8 mouse cellular contexts compared by ENCODE assay signal in the genomic region with DNA sequence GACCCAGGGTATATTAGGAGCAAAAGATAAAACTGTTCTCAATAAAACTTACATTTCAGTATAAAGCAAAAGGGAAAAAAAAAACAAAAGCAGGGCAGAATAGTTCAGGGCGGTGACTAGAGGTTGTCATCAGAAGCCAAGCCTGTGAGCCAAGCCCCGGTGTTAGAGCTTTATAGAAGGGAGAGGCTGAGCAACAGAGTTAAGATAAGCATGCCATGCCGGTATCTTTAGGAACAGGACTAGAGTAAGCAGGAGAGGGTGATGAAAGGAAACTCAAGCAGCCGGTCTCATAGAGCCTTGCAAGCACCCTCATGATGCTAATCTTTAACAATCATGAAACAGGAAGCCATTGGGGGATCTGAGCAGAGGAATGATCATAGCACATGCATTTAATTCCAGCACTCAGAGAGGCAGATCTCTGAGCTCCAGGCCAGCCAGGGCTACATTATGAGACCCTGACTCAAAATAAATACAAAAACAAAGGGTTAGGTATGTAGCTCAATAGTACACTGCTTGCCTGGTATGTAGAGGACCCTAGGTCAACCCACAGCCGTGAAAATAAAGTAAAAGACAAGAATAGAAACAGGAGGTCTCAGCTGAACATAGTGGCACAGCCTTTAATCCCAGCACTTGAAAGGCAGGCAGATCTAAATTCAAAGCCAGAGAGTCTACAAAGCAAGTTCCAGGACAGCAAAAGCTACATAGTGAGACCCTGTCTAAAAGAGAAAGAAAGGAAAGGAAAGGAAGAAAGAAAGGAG. TPM values are rescaled to one million over a fixed set of nuclear protein-coding genes. Genes with fewer than 3 reads are reported as not detected.
DNase-seq lines count a peak whose midpoint lies in the region; ATAC-seq and TF ChIP-seq lines count a peak whose summit lies in the region.

No protein-coding gene starts in this region.

- ATAC-seq in limb, embryonic 15.5 days (ENCODE audit: insufficient number of reproducible peaks, low FRiP score, low TSS enrichment, low read depth): no peak
- ATAC-seq in stomach, postnatal 0 days (ENCODE audit: low FRiP score, low TSS enrichment): no peak

- H3K9me3 ChIP-seq in erythroblast, embryonic 14.5 days (ENCODE audit: control insufficient read depth, low read length): no peaks in the 10 kb centered on the region
- H3K9me3 ChIP-seq in limb, embryonic 15.5 days: no peaks in the 10 kb centered on the region
- H3K9me3 ChIP-seq in stomach, postnatal 0 days (ENCODE audit: control insufficient read depth, low read length): no peaks in the 10 kb centered on the region

- peak overlapping the region; percentile 82 for H3K4me3 ChIP-seq in erythroblast, embryonic 14.5 days (replicated peaks)
- peak overlapping the region; percentile 70 for H3K4me3 ChIP-seq in limb, embryonic 15.5 days
- H3K4me3 ChIP-seq in stomach, postnatal 0 days (ENCODE audit: low read depth, low read length): peak overlapping the region; percentile 67

- H3K4me1 ChIP-seq in erythroblast, embryonic 14.5 days (ENCODE audit: control insufficient read depth): peaks cover 78% of the 10 kb centered on the region
- H3K4me1 ChIP-seq in limb, embryonic 15.5 days: peaks cover 36% of the 10 kb centered on the region
- peaks cover 11% of the 10 kb centered on the region for H3K4me1 ChIP-seq in stomach, postnatal 0 days (replicated peaks; ENCODE audit: control insufficient read depth, insufficient read depth)

- DNase-seq in spleen, postnatal 10 days (ENCODE audit: low spot score in 2 of 2): peak; percentile 27 to 57
- no peak for DNase-seq in spleen, postnatal 14 days (ENCODE audit: low spot score in 2 of 2)
- no peak for DNase-seq in stomach, postnatal 0 days (ENCODE audit: low spot score)
- no peak for DNase-seq in cerebellum, postnatal 36 days
- no peak for DNase-seq in layer of hippocampus, postnatal 14 days (ENCODE audit: low spot score in 2 of 2)
- no peak for DNase-seq in testis, postnatal 14 days (ENCODE audit: low spot score)

- no peak for TF ChIP-seq CTCF in stomach, postnatal 0 days (IDR thresholded peaks at IDR 0.05; ENCODE audit: low read depth)

- H3K36me3 ChIP-seq in erythroblast, embryonic 14.5 days (ENCODE audit: control insufficient read depth): peaks cover 64% of the 10 kb centered on the region
- peaks cover 52% of the 10 kb centered on the region for H3K36me3 ChIP-seq in limb, embryonic 15.5 days
- H3K36me3 ChIP-seq in stomach, postnatal 0 days (ENCODE audit: control insufficient read depth, insufficient read depth, low read length): peaks cover 25% of the 10 kb centered on the region

- TF ChIP-seq EP300 in stomach, postnatal 0 days (optimal IDR thresholded peaks at IDR 0.05): no peak

- H3K9ac ChIP-seq in limb, embryonic 15.5 days: peak overlapping the region; percentile 62; the same call in 1 of the 2 replicates
- peak overlapping the region; percentile 76 for H3K9ac ChIP-seq in stomach, postnatal 0 days (ENCODE audit: low read length)

- peak overlapping the region; percentile 58 for H3K4me2 ChIP-seq in limb, embryonic 15.5 days
- H3K4me2 ChIP-seq in stomach, postnatal 0 days (replicated peaks; ENCODE audit: low read depth): peak overlapping the region; percentile 79

- WGBS in limb, embryonic 15.5 days: 38% methylated on average over 5 of the region's 5 CpGs
- 19% methylated on average over 5 of the region's 5 CpGs for WGBS in stomach, postnatal 0 days

- H3K27ac ChIP-seq in limb, embryonic 15.5 days: peak overlapping the region; percentile 38; the same call in 1 of the 2 replicates
- peak overlapping the region; percentile 99 for H3K27ac ChIP-seq in stomach, postnatal 0 days (replicated peaks)

- no peaks in the 10 kb centered on the region; the same call in 1 of the 2 replicates for H3K27me3 ChIP-seq in erythroblast, embryonic 14.5 days (ENCODE audit: control insufficient read depth)
- H3K27me3 ChIP-seq in limb, embryonic 15.5 days: no peaks in the 10 kb centered on the region
- no peaks in the 10 kb centered on the region for H3K27me3 ChIP-seq in stomach, postnatal 0 days (ENCODE audit: control insufficient read depth, insufficient read depth, low read length)

RNA-seq across cellular contexts. Expression of a gene that starts 3.2 kb away (rescaled TPM):
- 33.5 and 35.5 TPM in 2 replicates for polyA plus RNA-seq in erythroblast, embryonic 14.5 days (2012)
- 14.1 and 16.2 TPM in 2 replicates for polyA plus RNA-seq in limb, embryonic 15.5 days (2015; fragmentation: Nextera tagmentation; extraction: Ambion mirVana)
- 8.5 and 8.9 TPM in 2 replicates for polyA plus RNA-seq in stomach, postnatal 0 days (2015; fragmentation: Nextera tagmentation; extraction: Ambion mirVana)
- 10 to 100 TPM; 46.0 to 53.3 TPM for total RNA-seq in layer of hippocampus, postnatal 14 days (2021)

RNA-seq across cellular contexts. Expression of a gene that starts 19.5 kb away (rescaled TPM):
- 12.0 and 17.1 TPM in 2 replicates for polyA plus RNA-seq in erythroblast, embryonic 14.5 days (2012)
- polyA plus RNA-seq in limb, embryonic 15.5 days (2015; fragmentation: Nextera tagmentation; extraction: Ambion mirVana): 105 and 111 TPM in 2 replicates
- 66.6 and 70.4 TPM in 2 replicates for polyA plus RNA-seq in stomach, postnatal 0 days (2015; fragmentation: Nextera tagmentation; extraction: Ambion mirVana)
- 10 to 100 TPM; 56.3 to 59.4 TPM for total RNA-seq in layer of hippocampus, postnatal 14 days (2021)

RNA-seq across cellular contexts. Expression of a gene that starts 25.9 kb away (rescaled TPM):
- 15.3 and 16.5 TPM in 2 replicates for polyA plus RNA-seq in erythroblast, embryonic 14.5 days (2012)
- polyA plus RNA-seq in limb, embryonic 15.5 days (2015; fragmentation: Nextera tagmentation; extraction: Ambion mirVana): 185 and 190 TPM in 2 replicates
- 134 and 147 TPM in 2 replicates for polyA plus RNA-seq in stomach, postnatal 0 days (2015; fragmentation: Nextera tagmentation; extraction: Ambion mirVana)
- 100 to 1,000 TPM; 298 to 304 TPM for total RNA-seq in layer of hippocampus, postnatal 14 days (2021)

RNA-seq across cellular contexts. Expression of a gene that starts 28.9 kb away (rescaled TPM):
- polyA plus RNA-seq in erythroblast, embryonic 14.5 days (2012): 0.01 and 0.03 TPM in 2 replicates
- polyA plus RNA-seq in limb, embryonic 15.5 days (2015; fragmentation: Nextera tagmentation; extraction: Ambion mirVana): 2.5 TPM in 2 replicates
- 2.2 and 2.3 TPM in 2 replicates for polyA plus RNA-seq in stomach, postnatal 0 days (2015; fragmentation: Nextera tagmentation; extraction: Ambion mirVana)
- 100 to 1,000 TPM; 413 to 455 TPM for total RNA-seq in layer of hippocampus, postnatal 14 days (2021)

RNA-seq across cellular contexts. Expression of a gene that starts 29.7 kb away (rescaled TPM):
- 0.06 and 0.16 TPM in 2 replicates for polyA plus RNA-seq in erythroblast, embryonic 14.5 days (2012)
- polyA plus RNA-seq in limb, embryonic 15.5 days (2015; fragmentation: Nextera tagmentation; extraction: Ambion mirVana): 5.1 and 5.4 TPM in 2 replicates
- 5.2 and 5.7 TPM in 2 replicates for polyA plus RNA-seq in stomach, postnatal 0 days (2015; fragmentation: Nextera tagmentation; extraction: Ambion mirVana)
- total RNA-seq in layer of hippocampus, postnatal 14 days (2021): 1 to 10 TPM in 1 of 2 experiments, under 1 TPM in 1; 0.99 to 1.1 TPM

Comparison
In these comparisons a context has a peak if more than half of its experiments do, and no peak if none do; other contexts are left out.
1. DNase-seq: peak in spleen, postnatal 10 days (2 of 2); none in spleen, postnatal 14 days (0 of 2), stomach, postnatal 0 days (single experiment), cerebellum, postnatal 36 days (0 of 2), layer of hippocampus, postnatal 14 days (0 of 2) and testis, postnatal 14 days (single experiment).
2. Peak in every context shown above with its lines, with median percentiles within 50 percentile points of each other: H3K4me3 ChIP-seq.